Mouse (Mus musculus) spleen, adult 18-20 months (tissue): ENCODE measurements around the gene Gstcd.

ENCODE experiments used
- DNase-seq, 2 experiments: peaks; one replicate each; pipeline ENCODE4 v3.0.0; 2022; ENCODE audit warnings: mixed read lengths in 2 of 2

Gstcd gene

DNA sequence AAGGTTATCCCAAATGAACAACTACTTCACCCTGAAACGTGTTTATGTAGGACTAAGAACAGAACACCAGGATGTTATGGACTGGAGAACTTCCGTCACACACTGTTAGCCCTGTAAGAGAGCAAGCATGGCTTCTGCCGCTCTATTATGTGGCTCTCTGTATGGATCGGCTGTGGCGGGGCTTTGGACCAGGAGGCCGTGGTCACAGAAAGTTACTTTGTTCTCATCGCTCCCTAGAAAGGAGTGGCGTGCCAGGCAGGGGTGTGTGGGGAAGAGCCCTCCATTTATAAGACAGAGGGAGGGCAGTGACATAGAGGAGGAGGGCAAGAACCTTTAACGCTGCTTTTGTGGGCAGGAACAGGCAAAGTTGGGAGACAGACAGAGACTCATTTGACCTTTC lies 95.5 kb downstream of the Gstcd start:
- no peak for DNase-seq

DNA sequence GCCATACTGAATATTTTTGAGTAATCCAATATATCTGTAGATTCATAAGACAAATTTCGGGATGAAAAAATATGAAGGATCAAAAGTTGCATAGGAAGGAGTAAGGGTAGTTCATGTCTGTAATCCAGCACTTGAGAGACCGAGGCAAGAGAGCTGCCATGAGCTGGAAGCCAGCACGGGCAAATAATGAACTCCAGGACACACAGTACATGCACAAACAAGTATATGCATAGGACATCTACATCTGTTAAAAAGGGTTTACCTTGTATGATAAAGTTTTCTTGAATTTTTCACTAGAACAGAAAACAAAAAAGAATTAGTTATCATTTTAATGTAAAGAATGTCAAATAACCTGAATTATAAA lies 95.9 kb downstream of the Gstcd start:
- no peak for DNase-seq

DNA sequence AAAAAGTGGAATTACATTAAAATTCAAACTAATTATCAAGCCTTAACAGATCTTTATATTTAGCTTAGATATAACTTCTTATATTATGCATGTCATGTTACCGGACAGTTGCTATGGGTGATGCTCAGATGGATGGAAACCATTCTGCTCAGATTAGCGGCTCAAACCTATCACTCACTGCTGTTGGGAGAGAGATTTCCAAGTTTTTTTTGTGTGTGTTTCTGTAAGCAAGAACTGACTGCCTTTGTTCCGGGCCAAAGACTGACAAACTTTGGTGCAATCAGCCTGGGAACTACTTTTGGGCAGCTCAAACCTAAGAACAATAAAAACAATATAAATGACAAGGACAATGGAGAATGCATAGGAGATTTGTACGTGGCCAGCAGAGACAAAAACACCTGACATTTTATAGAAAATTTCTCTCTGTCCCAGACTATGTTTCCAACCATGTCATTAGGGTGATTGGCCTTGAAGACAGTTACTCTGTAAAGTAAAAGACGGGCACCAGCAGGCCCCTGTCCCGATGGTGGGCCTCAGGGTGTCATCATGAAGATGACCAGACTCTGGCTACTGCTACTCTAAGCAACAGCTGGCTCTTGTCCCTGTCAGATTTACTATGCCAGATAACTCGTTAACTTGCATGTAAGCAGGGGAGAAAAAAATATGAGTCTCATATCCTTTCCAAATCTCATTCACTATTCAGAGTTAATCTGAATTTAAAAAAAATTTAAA lies 96.5 kb downstream of the Gstcd start:
- no peak for DNase-seq

DNA sequence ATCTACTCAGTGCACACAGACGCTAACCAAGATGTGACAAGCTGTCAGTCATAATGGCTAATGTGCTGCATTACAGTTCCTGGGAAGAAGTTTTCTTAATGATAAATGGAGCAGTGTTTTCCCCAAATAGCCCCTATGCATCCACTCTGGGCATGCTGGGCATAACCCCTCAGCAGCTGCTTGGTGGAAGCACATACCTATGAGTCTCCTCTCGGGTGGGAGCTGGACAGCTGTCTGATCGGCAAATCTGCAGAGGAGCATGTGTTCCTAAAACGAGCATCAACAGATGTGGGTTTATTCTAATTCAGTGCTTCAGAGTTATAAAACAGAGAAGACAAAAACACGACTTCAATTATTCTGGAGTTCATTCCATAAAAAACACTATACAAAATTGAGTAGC lies 105.6 kb downstream of the Gstcd start:
- DNase-seq = no peak

DNA sequence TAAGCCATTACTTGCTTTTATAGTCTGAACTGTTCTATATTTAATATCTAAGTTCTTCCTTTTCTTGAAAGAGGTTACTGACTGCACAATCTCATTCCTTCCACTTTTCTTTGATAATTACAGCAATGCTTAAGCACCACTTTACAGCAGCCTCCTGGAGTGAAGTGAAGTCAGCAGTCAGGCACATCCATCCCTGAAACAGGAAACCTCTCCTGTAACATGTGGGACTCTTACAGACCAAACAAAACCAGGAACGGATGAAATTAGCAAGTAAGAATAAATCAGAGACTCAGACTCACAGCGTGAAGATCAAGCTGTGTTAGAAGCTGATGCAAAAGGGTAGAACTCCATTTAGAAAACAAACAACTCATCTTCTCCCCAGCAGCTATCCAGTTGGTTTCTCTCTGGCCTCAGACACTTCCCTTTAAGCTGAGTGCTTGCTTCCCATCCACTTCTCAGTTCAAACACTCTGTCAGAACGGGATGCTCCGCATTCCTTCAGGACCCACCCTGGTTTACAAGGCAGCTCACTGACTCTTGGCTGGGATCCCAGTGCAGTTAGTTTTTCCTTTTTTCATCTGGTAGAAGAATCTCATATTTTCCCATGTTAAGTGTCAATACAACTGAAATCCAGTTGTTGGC lies 107.9 kb downstream of the Gstcd start:
- DNase-seq = no peak

DNA sequence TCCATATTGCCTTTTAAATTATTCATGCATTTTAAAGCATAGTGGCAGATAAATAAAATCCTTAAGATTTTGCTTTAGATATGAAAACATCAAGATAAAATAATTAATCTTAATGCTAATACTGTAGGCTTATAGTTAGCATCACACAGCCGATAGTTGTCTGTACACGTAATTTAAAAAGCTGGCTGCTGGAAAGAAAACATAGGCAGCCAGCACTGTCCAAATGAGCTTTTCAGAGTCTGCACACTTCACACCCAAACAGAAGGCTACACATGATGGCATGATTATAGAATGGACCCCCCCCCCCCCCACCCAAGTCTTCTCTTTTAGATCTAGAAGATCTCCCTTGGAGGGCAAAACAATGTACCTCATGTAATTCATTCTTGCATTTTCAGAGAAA lies 109.9 kb downstream of the Gstcd start:
- DNase-seq = no peak

DNA sequence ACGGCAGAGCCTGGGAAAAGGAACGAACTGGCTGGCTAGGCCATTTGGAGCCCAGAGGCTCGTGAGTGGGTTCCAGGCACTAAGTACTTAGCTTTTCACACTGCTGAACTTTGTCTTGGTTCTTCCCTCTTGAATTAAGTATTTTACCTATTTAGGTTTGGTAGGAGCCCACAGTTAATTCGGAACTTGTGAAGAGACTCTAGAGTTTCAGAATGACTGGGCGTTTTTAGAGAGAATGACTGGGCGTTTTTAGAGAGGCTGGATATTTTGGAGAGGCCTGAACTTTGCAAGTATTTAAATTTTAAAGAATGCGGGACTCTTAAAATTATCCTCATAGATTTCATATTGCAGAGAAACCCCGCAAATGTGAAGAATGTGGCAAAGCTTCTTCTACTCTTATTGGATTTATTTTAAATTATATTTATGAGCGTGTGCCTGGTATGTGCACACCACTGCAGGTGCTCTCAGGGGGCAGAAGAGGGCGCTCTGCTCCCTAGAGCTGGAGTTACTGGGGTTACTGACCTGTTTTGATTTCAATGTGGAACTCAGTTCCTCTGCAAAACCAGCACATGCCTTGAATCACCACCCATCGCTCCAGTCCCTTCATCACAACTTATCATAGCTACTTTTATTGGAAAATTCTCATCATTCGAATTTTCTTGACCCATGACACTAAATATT lies 111.9 kb downstream of the Gstcd start:
- no peak for DNase-seq

DNA sequence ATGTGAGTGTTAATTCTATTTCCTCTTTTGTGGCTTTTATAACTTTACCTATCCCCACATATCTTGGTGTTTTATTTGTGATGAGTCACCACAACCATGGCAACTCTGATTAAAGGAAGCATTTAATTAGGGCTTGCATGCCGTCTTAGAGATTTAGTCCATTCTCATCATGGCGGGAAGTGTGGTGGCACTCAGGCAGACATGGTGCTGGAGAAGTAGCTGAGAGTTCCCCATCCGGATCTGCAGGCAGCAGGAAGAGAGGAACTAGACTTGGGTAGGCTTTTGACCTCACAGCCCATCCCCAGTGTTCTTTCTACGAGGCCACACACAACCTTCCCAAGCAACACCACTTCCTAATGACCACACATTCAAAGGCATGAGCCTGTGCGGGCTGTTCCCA lies 125.6 kb downstream of the Gstcd start:
- no peak for DNase-seq

DNA sequence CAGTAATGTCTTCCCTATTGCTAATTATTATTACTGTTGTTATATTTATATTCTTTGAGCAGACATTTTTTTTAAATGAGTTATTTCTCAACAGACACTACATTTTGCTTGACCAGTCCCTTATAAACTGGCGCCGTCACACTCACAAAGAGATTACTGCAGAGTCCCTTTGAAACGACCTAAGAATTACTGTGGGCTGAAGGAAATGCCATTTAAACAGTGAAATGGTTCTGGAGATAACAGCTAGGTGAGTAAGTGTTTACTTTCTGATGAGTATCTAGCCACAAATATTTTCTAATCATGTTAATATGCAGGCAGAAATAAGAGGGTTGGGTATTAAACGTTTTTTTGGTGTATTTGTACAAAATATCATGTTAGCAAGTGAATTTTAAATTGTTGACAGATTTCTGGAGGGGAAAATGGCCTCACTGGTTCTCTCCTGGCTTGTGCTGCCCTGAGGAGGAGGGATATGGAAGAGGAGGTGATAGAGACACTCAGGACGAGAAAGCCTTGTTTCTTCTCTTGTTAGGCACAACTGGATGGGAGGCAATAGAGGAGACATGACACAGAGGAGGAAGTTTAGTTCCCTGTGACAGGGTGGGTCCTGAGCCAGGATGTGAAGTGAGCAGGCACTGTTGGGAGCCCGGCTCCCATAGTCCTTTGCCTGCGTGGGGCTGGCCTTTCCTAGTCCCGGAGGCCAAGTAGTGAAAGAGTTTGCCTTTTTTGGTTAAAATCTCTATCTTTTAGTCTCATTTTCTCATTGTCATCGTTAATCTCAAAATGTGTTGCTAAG lies 126.9 kb downstream of the Gstcd start:
- DNase-seq = no peak

DNA sequence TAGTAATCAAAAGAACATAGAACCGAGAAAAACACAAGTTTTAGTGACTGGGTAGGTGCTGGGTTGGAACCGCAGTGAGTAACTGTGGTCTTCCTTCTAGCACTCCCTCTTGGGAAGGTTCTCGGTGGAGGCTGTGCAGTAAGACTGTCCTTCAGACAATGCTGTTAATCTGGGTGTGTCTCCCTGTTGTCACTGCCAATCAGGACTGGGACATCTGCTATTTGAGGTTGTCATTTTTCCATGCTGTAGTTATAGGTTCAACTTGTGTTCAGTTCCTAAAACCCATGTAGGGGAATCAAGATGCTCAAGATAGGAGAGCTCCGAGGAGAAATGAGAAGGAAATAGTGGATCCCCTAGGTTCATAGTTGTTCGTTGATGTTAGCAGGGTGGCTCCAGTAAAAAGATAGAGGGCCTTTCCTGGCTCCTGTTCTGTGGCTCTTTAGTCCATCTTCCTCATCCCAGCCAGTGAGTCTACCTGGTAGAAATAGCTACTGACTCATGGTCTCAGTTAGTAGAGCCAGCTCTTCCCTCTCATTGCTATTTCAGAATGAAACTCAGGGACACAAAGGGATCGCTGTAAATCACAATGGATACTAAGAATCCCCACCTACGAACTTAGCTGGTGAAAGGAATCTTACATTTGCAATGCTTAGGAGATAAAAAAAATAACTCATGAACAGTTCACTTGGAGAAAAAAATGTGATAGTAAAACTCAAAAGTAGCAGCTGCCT lies 129.0 kb downstream of the Gstcd start:
- DNase-seq = no peak

DNA sequence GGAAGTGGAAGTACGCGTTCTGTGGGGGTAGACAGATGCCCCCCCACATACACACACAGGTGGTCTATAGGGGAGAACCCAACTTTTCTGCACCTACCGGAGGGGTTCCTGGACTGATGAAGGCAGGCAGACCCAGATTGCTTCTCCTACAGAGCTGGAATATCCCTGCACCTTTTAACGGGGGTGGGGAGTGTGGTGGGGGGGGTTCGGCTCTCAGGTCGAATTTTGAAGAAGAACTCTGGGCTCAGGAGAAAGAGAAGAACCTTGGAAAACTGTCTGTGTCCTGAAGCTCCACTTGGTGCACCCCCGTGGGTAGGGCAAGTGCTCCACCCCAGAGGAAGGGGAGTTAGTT lies 141.3 kb downstream of the Gstcd start:
- no peak for DNase-seq

DNA sequence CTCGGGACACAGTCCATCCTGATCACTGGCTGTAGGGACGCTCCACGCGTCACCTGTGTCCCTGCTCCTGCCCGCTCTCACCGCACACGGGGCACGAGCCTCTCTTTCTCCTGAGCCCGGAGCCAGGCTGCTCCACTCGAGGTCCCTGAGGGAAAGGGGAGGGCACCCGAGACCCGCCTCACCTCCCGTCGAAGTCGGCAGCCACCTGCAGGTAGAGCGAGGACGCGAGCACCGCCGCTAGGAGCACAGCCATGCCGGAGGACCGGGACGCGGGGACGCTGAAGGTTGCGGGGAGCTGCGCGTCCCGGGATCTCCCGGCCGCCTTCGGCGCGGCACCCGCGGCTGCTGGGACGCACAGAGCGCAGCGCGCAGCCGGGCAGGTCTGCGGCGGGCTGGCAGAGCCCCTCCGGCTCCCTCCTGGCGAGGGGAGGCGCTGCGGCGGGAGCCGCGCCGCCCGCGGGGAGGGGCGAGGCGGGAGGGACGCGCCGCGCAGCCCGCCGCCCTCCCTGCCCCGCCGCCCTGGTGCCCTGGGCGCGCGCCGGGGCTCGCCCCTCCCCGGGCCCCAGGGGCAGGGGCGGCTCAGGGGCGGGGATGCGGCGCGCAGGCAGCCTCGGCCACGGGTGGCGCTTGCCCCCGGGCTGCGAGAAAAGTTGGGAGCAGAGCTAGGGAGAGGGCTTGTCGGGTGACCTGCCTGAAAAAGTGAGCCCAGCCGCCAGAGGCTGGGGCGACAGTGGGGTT lies 141.9 kb downstream of the Gstcd start, which contains the start of gene Npnt:
Gene Npnt, minus strand, starts transcription at position 501 of the 738 bp plus-strand sequence.
- DNase-seq = no peak

DNA sequence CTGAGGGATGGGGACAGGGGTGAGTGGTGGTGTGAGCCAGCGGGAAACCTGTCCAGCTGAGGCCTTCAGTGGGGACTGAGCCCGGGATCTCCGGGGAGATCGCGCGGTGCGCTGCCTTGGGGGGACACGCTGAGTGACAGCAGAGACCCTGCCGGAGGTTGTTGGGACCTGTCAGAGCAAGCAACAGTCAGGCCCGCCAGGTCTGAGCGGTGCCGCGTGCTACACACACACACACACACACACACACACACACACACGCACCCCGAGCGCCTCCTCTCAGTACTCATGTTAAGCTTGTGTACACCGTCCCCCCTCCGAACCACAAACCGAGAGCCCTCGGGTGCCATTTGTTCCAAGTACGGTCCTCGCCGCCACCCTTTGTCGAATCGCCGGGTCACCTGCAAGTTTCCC lies 142.4 kb downstream of the Gstcd start:
- DNase-seq = no peak

DNA sequence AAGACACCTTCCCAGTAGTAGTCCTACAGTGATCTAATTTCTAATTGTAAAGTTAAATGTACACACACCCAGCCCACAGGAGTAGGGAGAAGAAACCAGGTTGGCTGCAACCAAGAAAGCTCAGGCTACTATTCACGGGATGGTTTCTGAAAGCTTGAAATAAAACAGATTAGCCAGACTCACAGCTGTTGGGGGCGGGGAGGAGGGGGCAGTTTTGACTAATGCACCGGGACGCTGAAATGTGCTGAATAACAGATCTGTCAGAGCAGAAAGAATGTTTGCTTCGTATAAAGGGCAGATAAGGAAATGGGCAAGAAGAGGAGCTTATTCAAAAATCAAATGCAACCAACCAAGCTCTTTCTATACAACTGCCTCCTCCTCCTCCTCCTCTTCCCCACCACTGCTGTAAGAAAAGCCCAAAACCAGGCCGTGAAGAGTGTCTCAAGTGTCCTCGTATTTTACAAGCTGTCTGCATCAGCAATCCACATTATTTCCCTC lies 143.5 kb downstream of the Gstcd start:
- DNase-seq = no peak

DNA sequence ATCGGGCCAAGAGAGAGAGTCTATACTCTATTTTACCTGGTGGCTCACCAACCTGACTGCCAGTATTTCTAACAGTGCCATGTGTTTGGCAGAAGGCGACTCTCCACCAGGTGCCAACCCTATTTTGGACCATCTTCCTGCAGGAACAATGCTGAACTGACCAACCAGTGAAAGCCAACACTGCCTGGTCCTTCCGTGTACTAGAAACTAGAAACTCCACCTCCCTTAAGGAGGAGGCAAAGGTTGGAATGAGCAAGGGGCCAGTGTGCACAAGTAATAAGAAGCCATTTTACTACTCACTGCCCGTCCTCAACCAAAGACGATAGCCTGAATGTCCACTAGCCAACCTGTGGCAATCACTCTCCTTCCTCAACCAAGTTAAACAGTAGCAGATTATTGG lies 145.7 kb downstream of the Gstcd start:
- no peak for DNase-seq

DNA sequence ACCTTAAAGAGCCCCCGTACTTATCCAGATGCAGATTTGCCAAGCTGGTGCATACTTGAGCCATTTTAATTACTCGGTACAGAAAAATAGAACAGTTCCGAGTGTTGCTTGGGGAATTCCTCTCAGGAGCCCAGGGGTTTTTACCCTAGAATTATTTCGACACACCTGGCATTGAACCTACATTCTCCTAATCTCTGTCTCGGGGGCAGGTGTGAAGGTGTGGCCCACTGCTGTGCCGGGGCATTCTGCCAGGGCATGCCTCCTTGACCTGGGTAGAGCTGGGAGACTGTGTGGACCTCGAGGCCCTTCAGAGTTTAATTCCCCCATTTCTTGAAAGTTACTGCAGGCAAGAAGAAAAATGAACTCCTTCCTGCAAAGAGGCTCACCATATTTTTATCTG lies 146.2 kb downstream of the Gstcd start:
- no peak for DNase-seq

DNA sequence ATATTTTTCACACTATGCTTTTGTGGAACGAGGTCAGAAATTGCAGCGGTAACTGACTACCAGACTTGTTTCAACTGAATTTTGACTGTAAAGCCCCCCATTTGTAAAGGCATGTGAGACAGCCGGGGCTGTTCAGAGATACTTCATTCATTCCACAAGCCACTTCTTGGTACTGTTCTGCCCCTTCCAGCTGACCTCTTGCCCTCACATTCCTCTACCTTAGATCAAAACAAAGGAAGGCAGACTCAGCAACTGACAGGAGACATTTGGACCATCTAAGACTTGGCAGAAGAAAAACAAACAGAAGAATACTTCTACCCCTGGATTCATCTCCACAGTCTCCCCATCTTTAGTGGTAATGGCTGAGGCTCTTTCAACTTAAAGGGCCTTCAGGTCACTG lies 147.2 kb downstream of the Gstcd start:
- DNase-seq = no peak

DNA sequence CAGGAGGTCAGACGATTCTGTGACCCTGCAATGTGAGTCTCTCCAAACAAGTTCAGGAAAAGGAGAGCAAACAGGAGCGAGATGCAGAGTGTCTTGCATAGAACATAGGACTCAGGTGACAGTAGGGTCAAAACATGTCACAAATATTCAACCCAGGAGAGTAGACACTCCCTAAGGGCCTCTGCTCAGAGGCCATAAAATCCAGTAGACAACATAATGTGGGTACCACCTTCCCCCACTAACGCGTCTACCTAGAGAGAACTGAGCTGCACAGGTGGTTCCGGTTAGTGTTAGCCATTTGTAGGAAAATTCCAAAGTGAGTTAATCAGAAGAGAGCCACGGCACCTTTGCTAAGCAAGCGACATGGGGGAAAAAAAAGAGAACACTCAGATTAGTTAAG lies 147.6 kb downstream of the Gstcd start:
- DNase-seq = no peak

DNA sequence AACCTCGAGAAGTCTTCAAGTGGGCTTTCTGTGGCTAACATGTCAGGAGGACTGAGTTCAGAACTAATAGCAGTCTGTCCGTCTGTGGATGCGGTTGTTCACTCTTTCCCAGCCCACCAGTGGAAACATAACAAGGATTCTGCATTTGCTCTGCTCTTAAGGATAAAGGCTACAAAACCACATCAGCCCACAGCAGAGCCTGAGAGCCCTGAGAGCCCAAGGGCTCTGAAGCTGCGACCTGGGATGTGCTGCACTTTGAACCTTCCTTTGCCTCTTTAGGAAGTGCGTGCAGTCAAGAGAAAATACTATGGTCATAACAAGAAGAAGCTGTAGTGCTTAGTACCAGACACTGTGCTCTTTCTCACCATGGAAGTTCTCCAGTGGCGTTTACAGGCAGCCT lies 149.1 kb downstream of the Gstcd start:
- no peak for DNase-seq

DNA sequence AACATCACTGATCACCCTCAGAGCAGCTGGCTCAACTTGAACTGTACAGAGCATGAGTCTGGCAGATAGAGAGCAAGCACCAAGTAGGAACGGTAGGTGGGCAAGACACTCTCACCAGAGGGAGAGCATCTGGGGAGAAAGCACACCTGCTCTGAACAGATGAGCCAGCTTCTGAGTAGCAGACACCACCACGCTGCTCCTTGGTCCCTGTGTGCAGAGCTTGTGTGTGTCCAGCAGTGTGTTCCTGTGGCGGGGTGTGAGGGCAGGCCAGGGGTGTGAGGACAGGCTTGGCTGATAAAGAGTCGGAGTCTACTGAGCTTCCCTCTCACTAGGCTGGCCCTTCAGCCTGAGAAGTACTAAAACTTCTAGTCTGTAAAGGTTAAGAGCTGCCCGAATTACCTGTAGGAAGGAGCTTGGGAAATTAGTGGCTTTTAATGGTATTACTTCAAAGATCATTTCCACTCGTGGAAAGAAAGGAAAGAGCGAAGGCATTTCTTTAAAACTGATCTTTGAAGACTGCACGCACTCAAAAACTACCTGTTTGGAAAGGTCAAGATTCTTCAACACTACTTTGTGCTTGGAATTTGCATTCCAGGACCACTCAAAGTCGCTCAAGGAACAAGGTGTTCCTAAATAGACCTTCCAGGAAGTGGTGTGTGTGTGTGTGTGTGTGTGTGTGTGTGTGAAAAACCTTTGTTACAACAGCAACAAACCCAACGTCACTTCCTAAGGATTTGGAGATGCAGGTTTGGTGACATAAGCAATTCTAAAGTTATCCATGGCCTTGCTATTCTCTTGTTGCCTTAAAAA lies 151.4 kb downstream of the Gstcd start:
- no peak for DNase-seq

DNA sequence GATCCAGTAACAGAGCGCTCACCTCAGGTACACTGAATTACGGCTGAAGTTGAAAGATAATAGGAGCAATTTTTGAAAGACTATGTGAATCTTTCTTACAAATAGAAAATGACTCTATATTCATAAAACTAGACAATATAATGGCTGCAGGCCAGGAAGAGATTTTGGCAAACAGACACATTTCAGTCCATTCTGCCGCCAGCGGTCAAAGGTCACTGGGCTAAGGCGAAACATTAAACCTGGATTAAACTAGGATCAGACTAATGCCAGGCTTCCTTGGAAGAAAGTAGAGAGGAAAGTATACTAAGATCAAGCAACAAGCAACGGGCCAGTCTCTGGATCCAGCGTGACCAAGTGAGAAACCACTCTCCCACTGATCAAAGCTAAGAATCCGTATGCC lies 152.8 kb downstream of the Gstcd start:
- no peak for DNase-seq
